Mouse (Mus musculus) intestine, postnatal 0 days (tissue): ENCODE results near the gene Cip2a. TPM values are rescaled to one million over a fixed set of nuclear protein-coding genes. Genes with fewer than 3 reads are reported as not detected.

Experiments used
- ATAC-seq: fragments of 200-750 bp; cut with Nextera tagmentation; 2 replicates; pipeline ENCODE4 v1.8.0; 2017; ENCODE audit warnings: mild to moderate bottlenecking, moderate TSS enrichment, moderate library complexity
- H3K27ac ChIP-seq: fragments of 300-500 bp; sonication (generic); 2 replicates; pipeline ENCODE4 v1.5.1; 2014; ENCODE audit warnings: mild to moderate bottlenecking, low read depth, low read length, moderate library complexity
- H3K27me3 ChIP-seq: fragments of 300-500 bp; sonication (generic); replicated peaks from 2 replicates; pipeline ENCODE4 v1.6.1; 2014; ENCODE audit warnings: low read length, mixed read lengths; ENCODE audit not compliant: control insufficient read depth, insufficient read depth
- H3K36me3 ChIP-seq: fragments of 300-500 bp; sonication (generic); 2 replicates; pipeline ENCODE4 v1.6.1; 2014; ENCODE audit warnings: mild to moderate bottlenecking, moderate library complexity; ENCODE audit not compliant: control insufficient read depth, insufficient read depth
- H3K4me1 ChIP-seq: fragments of 300-500 bp; sonication (generic); replicated peaks from 2 replicates; pipeline ENCODE4 v1.6.1; 2014; ENCODE audit warnings: antibody characterized with exemption, low read length, mixed read lengths; ENCODE audit not compliant: control insufficient read depth, insufficient read depth
- H3K4me2 ChIP-seq: fragments of 300-500 bp; sonication (generic); replicated peaks from 2 replicates; pipeline ENCODE4 v1.6.1; 2014; ENCODE audit warnings: low read depth, mild to moderate bottlenecking, moderate library complexity
- H3K4me3 ChIP-seq: fragments of 300-500 bp; sonication (generic); 2 replicates; pipeline ENCODE4 v1.5.1; 2014; ENCODE audit warnings: low read depth, low read length
- H3K9ac ChIP-seq: fragments of 300-500 bp; sonication (generic); 2 replicates; pipeline ENCODE4 v1.6.1; 2014; ENCODE audit warnings: mild to moderate bottlenecking, low read depth, low read length
- H3K9me3 ChIP-seq: fragments of 300-500 bp; sonication (generic); 2 replicates; pipeline ENCODE4 v1.6.1; 2016; ENCODE audit warnings: mixed run types; ENCODE audit not compliant: control insufficient read depth
- CTCF ChIP-seq: sonication (generic); IDR thresholded peaks from 2 replicates; pipeline ENCODE4 v1.5.1; 2016; ENCODE audit warnings: low read depth, mild to moderate bottlenecking, control low read depth, antibody characterized with exemption, moderate library complexity
- WGBS: fragments of 180-500 bp; shearing (Covaris S2); extraction: QIAGEN DNeasy Blood & Tissue Kit; methylation state at CpG from one replicate; pipeline ENCODE4 v1.1.7; 2014; 5-methylcytosine and 5-hydroxymethylcytosine counted together
- polyA plus RNA-seq: library from polyadenylated mRNA; unstranded; fragments of >200 nt; fragmentation: Nextera tagmentation; extraction: Ambion mirVana; gene quantifications from 2 replicates; pipeline ENCODE4 v1.2.1, GENCODE M21; 2015

The Cip2a gene
- polyA plus RNA-seq = 6.2 and 6.6 TPM in 2 replicates

DNA sequence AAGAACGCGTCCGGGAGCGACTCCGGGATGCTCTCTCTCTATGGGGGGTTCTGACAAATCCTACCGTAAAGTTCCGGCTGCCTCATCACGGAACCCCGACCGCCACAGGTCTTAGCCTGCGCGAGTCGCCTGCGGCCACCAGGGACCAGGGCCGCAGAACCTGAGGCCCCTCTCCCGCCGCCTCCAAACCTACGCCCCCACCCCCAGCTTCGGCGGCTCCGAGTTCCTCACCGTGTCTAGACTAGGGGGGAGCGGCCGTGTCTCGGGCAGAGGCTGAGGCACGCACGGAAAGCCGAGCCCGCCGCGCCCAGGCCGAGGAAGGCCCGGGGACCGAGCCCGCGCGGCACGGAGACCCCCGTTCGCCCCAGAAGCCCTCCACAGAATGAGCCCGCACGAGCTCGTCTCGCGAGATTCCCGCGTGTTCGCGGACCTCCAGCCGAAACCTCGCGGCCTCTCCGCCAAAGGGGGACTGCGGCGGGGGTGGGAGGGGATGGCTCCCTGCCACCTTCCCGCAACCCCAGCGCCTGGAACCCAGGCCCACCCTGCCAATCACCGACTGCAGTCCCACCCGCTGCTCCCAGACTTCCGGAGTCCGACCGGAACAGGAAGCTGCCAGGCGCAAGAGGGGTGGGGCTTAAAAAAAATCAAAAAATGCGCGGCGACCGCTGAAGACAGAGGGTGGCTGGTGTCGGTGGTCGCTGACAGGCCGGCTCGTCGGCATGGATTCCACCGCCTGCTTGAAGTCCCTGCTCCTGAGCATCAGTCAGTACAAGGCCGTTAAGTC, at the start of gene Cip2a, which contains the start of gene Dzip3:
Gene Cip2a, plus strand, starts transcription at position 627 of the 784 bp plus-strand sequence.
Gene Dzip3, minus strand, starts transcription at position 607 of the 784 bp plus-strand sequence.
- H3K9me3 ChIP-seq = no peaks in the 10 kb centered on the region
- H3K9ac ChIP-seq = peak within 1 kb of the TSS; percentile 97
- H3K27me3 ChIP-seq = no peaks in the 10 kb centered on the region
- under 1% methylated on average over 72 of the region's 74 CpGs for WGBS
- H3K4me1 ChIP-seq = no peaks in the 10 kb centered on the region
- H3K27ac ChIP-seq = peak within 1 kb of the TSS; percentile 90
- H3K4me2 ChIP-seq = peak within 1 kb of the TSS; percentile 89
- H3K4me3 ChIP-seq = peak within 1 kb of the TSS; percentile 99
- TF ChIP-seq CTCF = peak; percentile 15; the same call in 1 of the 2 replicates
- peak; percentile 95 for ATAC-seq
- no peaks in the 10 kb centered on the region for H3K36me3 ChIP-seq

DNA sequence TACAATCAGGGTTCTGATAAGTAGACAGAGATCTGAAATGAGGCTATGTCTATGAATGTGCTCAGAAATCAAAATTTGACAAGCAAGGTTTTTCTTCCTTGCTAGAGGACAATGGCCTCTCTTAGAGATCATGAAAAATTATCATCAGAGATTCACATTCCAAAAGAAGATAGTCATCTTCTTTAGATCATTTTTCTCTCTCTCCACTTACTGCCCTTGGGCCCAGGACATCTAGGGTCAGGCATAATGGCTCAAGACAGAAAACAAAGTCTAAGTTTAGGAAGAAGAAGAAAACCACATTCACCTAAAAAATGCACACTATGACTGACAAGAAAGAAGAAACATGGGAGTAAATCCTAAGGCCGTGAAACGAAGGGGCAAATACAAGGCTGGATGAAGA, 21.0 kb upstream of the Cip2a start:
- no peak overlapping the region for H3K4me3 ChIP-seq
- WGBS = 91% methylated on average over 2 of the region's 2 CpGs
- no peaks in the 10 kb centered on the region for H3K4me1 ChIP-seq
- H3K27me3 ChIP-seq = no peaks in the 10 kb centered on the region
- H3K36me3 ChIP-seq = peaks cover 8% of the 10 kb centered on the region
- no peak for TF ChIP-seq CTCF
- no peaks in the 10 kb centered on the region for H3K9me3 ChIP-seq
- no peak overlapping the region for H3K4me2 ChIP-seq
- ATAC-seq = no peak
- H3K9ac ChIP-seq = no peak overlapping the region
- H3K27ac ChIP-seq = no peak overlapping the region

DNA sequence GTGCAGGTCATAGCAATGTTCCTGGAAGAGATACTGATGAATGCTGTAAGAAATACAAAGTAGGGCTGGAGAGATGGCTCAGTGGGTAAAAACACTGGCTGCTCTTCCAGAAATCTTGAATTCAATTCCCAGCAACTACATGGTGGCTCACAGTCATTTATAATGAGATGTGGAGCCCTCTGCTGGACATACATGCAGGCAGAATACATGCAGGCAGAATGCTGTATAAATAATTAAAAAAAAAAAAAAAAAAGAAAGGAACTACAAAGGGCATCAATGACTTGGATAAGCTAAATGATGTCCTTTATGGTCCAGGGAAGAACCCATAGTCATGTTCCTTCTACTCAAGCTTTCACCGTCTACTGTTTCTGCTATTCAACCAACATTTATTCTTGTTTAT, 20.4 kb upstream of the Cip2a start:
- Histone ChIP-seq H3K4me1 (no peaks in the 10 kb centered on the region), H3K9me3 (no peaks in the 10 kb centered on the region), H3K4me2 (no peak overlapping the region), H3K36me3 (peaks cover 8% of the 10 kb centered on the region), H3K27ac (no peak overlapping the region), H3K9ac (no peak overlapping the region), H3K27me3 (no peaks in the 10 kb centered on the region), H3K4me3 (no peak overlapping the region)
- 96% methylated on average over 1 of the region's 1 CpGs for WGBS
- TF ChIP-seq CTCF = peak; percentile 45
- ATAC-seq = no peak

DNA sequence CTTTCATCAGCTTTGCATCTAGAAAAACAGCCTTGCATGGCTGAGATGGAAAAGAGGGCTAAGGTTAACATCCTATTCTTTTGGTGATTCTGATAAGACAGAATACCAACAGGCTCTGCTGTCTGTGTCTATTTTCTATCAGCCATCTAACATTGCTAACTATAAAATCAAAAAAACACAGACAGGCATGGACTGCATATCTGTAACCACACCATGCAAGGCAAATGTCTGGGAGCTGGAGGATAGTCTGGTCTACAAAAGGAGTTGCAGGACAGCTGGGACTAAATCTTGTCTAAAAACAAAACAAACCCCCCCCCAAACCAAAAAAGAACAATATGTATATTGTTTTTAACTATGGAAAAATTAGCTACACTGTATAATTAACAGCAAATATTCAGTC, 14.0 kb upstream of the Cip2a start:
- no peaks in the 10 kb centered on the region for H3K27me3 ChIP-seq
- H3K4me3 ChIP-seq = no peak overlapping the region
- no peaks in the 10 kb centered on the region for H3K9me3 ChIP-seq
- no peak for ATAC-seq
- no peak for TF ChIP-seq CTCF
- no peaks in the 10 kb centered on the region; the same call in 1 of the 2 replicates for H3K36me3 ChIP-seq
- no peak overlapping the region for H3K4me2 ChIP-seq
- no peaks in the 10 kb centered on the region for H3K4me1 ChIP-seq
- H3K9ac ChIP-seq = no peak overlapping the region
- no peak overlapping the region for H3K27ac ChIP-seq

DNA sequence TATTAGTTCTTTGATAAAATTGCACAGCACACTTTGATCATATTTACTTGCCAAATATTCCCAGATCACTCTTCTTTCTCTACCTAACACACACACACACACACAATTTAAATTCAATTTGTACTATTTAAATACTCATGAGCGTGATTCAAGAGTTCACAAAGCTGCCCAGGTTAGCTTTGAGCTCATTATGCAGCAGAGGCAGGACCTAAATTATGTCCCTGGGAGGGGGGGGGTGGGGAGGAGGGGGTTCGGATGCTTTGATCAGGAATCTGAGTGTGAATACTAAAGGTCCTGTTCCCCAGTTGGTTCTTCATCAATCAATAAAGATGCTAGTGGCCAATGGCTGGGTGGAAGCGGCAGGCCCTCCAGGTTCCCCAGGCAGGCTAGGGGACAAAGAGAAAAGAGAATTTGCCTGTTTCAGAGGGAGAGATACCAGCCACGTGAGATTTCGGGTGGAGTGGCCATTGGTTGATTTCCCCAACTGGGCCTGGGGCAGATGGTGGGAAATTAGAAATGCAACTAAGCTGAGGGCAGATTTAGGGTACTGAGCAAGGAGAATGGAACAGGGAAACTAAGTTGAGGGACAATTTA, 8.9 kb upstream of the Cip2a start:
- Histone ChIP-seq H3K4me3 (no peak overlapping the region), H3K27me3 (no peaks in the 10 kb centered on the region), H3K9ac (no peak overlapping the region), H3K36me3 (no peaks in the 10 kb centered on the region; the same call in 1 of the 2 replicates), H3K4me2 (no peak overlapping the region), H3K27ac (no peak overlapping the region), H3K4me1 (no peaks in the 10 kb centered on the region), H3K9me3 (no peaks in the 10 kb centered on the region)
- no peak for TF ChIP-seq CTCF
- ATAC-seq = no peak
- WGBS = 69% methylated on average over 5 of the region's 5 CpGs

DNA sequence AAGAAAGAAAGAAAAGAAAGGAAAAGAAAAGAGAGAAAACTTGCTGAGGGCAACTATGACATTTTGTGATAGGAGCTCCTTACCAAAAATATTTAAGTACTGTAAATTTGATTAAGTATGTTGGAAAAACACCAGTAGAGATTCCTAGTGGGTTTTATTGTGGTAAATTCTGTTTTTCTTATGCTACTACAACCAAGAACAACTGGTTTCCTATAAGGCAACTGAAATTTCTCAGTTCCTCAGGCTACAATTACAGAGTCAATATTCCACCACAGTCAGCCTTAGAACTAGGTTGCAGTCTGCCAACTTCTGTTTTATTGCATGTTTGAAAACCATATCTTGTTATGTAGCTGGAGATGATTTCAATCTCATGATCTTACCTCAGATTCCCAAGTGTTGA, 4.3 kb upstream of the Cip2a start:
- H3K27me3 ChIP-seq = no peaks in the 10 kb centered on the region
- H3K4me2 ChIP-seq = no peak overlapping the region
- H3K36me3 ChIP-seq = no peaks in the 10 kb centered on the region
- no peak overlapping the region for H3K27ac ChIP-seq
- TF ChIP-seq CTCF = no peak
- H3K9ac ChIP-seq = no peak overlapping the region
- no peak for ATAC-seq
- H3K4me1 ChIP-seq = no peaks in the 10 kb centered on the region
- no peak overlapping the region for H3K4me3 ChIP-seq
- no peaks in the 10 kb centered on the region for H3K9me3 ChIP-seq
